Mouse (Mus musculus) kidney, embryonic 14.5 days (tissue): Measurements from ENCODE around the gene Ccdc88a. TPM values are rescaled to one million over a fixed set of nuclear protein-coding genes. Genes with fewer than 3 reads are reported as not detected.

Experiments used
- ATAC-seq: fragments of 200-750 bp; cut with Nextera tagmentation; 2 replicates; pipeline ENCODE4 v1.8.0; 2017; ENCODE audit warnings: moderate number of reproducible peaks, mild to moderate bottlenecking, moderate TSS enrichment, moderate library complexity; ENCODE audit not compliant: low FRiP score, low TSS enrichment
- H3K27ac ChIP-seq: fragments of 300-500 bp; sonication (generic); 2 replicates; pipeline ENCODE4 v1.5.1; 2014; ENCODE audit warnings: low read depth, mild to moderate bottlenecking, low read length, moderate library complexity, mixed read lengths
- H3K27me3 ChIP-seq: fragments of 300-500 bp; sonication (generic); 2 replicates; pipeline ENCODE4 v1.6.1; 2014; ENCODE audit warnings: mild to moderate bottlenecking, low read length; ENCODE audit not compliant: control insufficient read depth, insufficient read depth
- H3K36me3 ChIP-seq: fragments of 300-500 bp; sonication (generic); 2 replicates; pipeline ENCODE4 v1.6.1; 2014; ENCODE audit warnings: low read length, mixed read lengths; ENCODE audit not compliant: control insufficient read depth, insufficient read depth
- H3K4me1 ChIP-seq: fragments of 300-500 bp; sonication (generic); 2 replicates; pipeline ENCODE4 v1.6.1; 2014; ENCODE audit warnings: low read length, mixed read lengths; ENCODE audit not compliant: control insufficient read depth, insufficient read depth
- H3K4me2 ChIP-seq: fragments of 300-500 bp; sonication (generic); replicated peaks from 2 replicates; pipeline ENCODE4 v1.6.1; 2014; ENCODE audit warnings: low read depth, mild to moderate bottlenecking, low read length
- H3K4me3 ChIP-seq: fragments of 300-500 bp; sonication (generic); 2 replicates; pipeline ENCODE4 v1.5.1; 2014; ENCODE audit warnings: mild to moderate bottlenecking, low read length
- H3K9ac ChIP-seq: fragments of 300-500 bp; sonication (generic); 2 replicates; pipeline ENCODE4 v1.6.1; 2014; ENCODE audit warnings: low read depth, mild to moderate bottlenecking, low read length, moderate library complexity
- H3K9me3 ChIP-seq: fragments of 300-500 bp; sonication (generic); 2 replicates; pipeline ENCODE4 v1.6.1; 2016; ENCODE audit warnings: low read length; ENCODE audit not compliant: control insufficient read depth
- WGBS: fragments of 180-500 bp; shearing (Covaris S2); extraction: QIAGEN DNeasy Blood & Tissue Kit; methylation state at CpG from one replicate; pipeline ENCODE4 v1.1.7; 2014; 5-methylcytosine and 5-hydroxymethylcytosine counted together
- polyA plus RNA-seq: library from polyadenylated mRNA; unstranded; fragments of >200 nt; fragmentation: Nextera tagmentation; extraction: Ambion mirVana; gene quantifications from 2 replicates; pipeline ENCODE4 v1.2.1, GENCODE M21; 2014

The Ccdc88a gene
- polyA plus RNA-seq, 1 experiment from 2014 or later: 30.6 TPM

- ATAC-seq: no peak
- WGBS: 96% methylated on average over 2 of the region's 2 CpGs
Measured at GRCm38 (mm10) chr11:29504899-29505625, 131.6 kb downstream of the Ccdc88a start.

DNA sequence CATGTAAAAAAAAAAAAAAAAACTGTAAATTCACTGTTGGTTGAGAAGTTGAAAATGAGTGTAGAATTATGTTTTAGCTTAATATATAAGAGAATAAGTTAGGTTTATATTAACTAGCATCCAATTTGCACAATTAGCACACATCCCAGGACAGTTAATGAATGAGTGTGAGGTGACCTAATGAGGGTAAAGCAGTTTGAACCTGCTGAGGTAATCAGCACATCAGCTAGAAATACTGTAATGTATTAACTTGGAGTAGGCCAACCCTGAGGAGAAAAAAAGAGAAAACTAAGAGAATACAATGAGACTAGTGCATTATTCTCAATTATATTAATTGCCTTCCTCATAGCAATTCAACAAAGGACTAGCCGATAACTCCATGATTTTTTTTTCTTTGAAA is 136.0 kb downstream of the Ccdc88a start:
- no peak for ATAC-seq
- no peak overlapping the region for H3K27ac ChIP-seq
- no peak overlapping the region for H3K4me3 ChIP-seq
- WGBS: 97% methylated on average over 1 of the region's 1 CpGs
- H3K27me3 ChIP-seq: no peaks in the 10 kb centered on the region
- no peaks in the 10 kb centered on the region for H3K9me3 ChIP-seq
- H3K4me2 ChIP-seq: no peak overlapping the region
- H3K4me1 ChIP-seq: peaks cover 5% of the 10 kb centered on the region
- no peak overlapping the region for H3K9ac ChIP-seq
- H3K36me3 ChIP-seq: peaks cover 27% of the 10 kb centered on the region

More at GRCm38 (mm10) chr11:29504899-29505625, 131.6 kb downstream of the Ccdc88a start:
- H3K36me3 ChIP-seq: peaks cover 30% of the 10 kb centered on the region
- H3K4me1 ChIP-seq: no peaks in the 10 kb centered on the region
- no peak overlapping the region for H3K4me2 ChIP-seq
- no peak overlapping the region for H3K27ac ChIP-seq
- H3K9ac ChIP-seq: no peak overlapping the region
- H3K9me3 ChIP-seq: no peaks in the 10 kb centered on the region
- no peak overlapping the region for H3K4me3 ChIP-seq
- H3K27me3 ChIP-seq: no peaks in the 10 kb centered on the region

GRCm38 (mm10) chr11:29512818-29513535 is 139.5 kb downstream of the Ccdc88a start:
- Histone ChIP-seq H3K27ac (no peak overlapping the region), H3K9ac (no peak overlapping the region), H3K36me3 (peaks cover 16% of the 10 kb centered on the region; the same call in 1 of the 2 replicates), H3K27me3 (no peaks in the 10 kb centered on the region), H3K4me2 (no peak overlapping the region), H3K4me1 (peaks cover 5% of the 10 kb centered on the region), H3K9me3 (no peaks in the 10 kb centered on the region), H3K4me3 (no peak overlapping the region)
- ATAC-seq: no peak
- 92% methylated on average over 4 of the region's 4 CpGs for WGBS

DNA sequence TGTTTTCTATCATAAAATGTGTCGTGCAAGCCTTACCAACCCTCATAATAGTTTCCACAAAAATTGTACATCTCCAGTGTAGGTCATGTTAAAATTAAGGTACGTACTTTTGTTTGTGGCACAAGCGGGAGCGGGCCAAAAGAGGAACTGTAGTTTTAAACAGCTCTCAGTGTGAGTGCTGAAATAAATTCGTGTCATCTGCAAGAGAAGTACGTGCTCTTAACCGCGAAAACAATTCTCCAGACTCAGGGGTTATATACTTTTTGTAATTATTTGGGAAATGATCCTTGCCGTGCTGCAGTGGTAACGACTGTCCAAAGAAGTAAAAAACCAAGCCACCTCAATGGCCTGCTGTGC is 140.8 kb downstream of the Ccdc88a start:
- WGBS: 25% methylated on average over 10 of the region's 10 CpGs
- peak overlapping the region; percentile 47; the same call in 1 of the 2 replicates for H3K27ac ChIP-seq
- H3K4me1 ChIP-seq: peaks cover 5% of the 10 kb centered on the region
- H3K9me3 ChIP-seq: no peaks in the 10 kb centered on the region
- H3K4me3 ChIP-seq: peak overlapping the region; percentile 68
- 0 out of 2 replicates have a peak, but pooled peaks have one; percentile 0 for ATAC-seq
- peak overlapping the region; percentile 60 for H3K4me2 ChIP-seq
- peaks cover 16% of the 10 kb centered on the region; the same call in 1 of the 2 replicates for H3K36me3 ChIP-seq
- H3K27me3 ChIP-seq: no peaks in the 10 kb centered on the region
- peak overlapping the region; percentile 66 for H3K9ac ChIP-seq

GRCm38 (mm10) chr11:29514682-29515412 is 141.4 kb downstream of the Ccdc88a start, which contains the start of gene Prorsd1:
Gene Prorsd1, minus strand, starts transcription at chr11:29515033.
- peak within 1 kb of the TSS; percentile 47; the same call in 1 of the 2 replicates for H3K27ac ChIP-seq
- H3K27me3 ChIP-seq: no peaks in the 10 kb centered on the region
- H3K9me3 ChIP-seq: no peaks in the 10 kb centered on the region
- H3K4me2 ChIP-seq: peak within 1 kb of the TSS; percentile 60
- H3K9ac ChIP-seq: peak within 1 kb of the TSS; percentile 66
- H3K36me3 ChIP-seq: peaks cover 16% of the 10 kb centered on the region; the same call in 1 of the 2 replicates
- H3K4me1 ChIP-seq: peaks cover 5% of the 10 kb centered on the region
- ATAC-seq: peak; percentile 99
- peak within 1 kb of the TSS; percentile 68 for H3K4me3 ChIP-seq
- WGBS: 3% methylated on average over 40 of the region's 40 CpGs

- Histone ChIP-seq H3K27me3 (no peaks in the 10 kb centered on the region; the same call in 1 of the 2 replicates), H3K36me3 (peaks cover 8% of the 10 kb centered on the region; the same call in 1 of the 2 replicates), H3K9me3 (no peaks in the 10 kb centered on the region), H3K9ac (peak within 1 kb of the TSS; percentile 81), H3K4me1 (no peaks in the 10 kb centered on the region; the same call in 1 of the 2 replicates), H3K4me3 (peak within 1 kb of the TSS; percentile 77), H3K4me2 (peak within 1 kb of the TSS; percentile 82), H3K27ac (peak within 1 kb of the TSS; percentile 81)
- 3% methylated on average over 47 of the region's 47 CpGs for WGBS
- peak; percentile 99 for ATAC-seq
Measured at GRCm38 (mm10) chr11:29525988-29526794, 152.7 kb downstream of the Ccdc88a start, which contains the start of gene Mtif2. Gene Mtif2, plus strand, starts transcription at chr11:29526408.

DNA sequence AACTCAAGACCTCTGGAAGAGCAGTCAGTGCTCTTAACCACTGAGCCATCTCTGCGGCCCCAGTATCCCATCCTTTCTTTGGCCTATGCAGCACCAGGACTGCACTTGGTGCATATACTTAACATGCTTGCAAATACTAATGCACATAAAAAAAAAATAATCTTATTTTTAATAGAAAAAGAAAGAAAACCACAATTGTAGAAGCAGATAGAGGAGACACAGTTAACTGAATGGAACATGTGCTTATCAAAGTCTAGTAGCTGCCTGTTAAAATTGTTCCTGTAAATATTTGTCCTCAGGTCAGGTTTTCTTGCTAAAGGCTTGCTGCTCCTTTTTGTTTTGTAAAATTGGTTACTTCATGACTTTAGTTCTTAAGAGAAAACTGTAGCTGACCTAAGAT is 164.7 kb downstream of the Ccdc88a start:
- WGBS: 96% methylated on average over 1 of the region's 1 CpGs
- Histone ChIP-seq H3K27me3 (no peaks in the 10 kb centered on the region), H3K4me2 (no peak overlapping the region), H3K9ac (no peak overlapping the region), H3K27ac (no peak overlapping the region), H3K9me3 (no peaks in the 10 kb centered on the region), H3K36me3 (peaks cover 48% of the 10 kb centered on the region), H3K4me3 (no peak overlapping the region), H3K4me1 (no peaks in the 10 kb centered on the region)
- ATAC-seq: no peak
